Mouse (Mus musculus): ENCODE data around the gene Theg. TPM values are rescaled to one million over a fixed set of nuclear protein-coding genes. Genes with fewer than 3 reads are reported as not detected.

The Theg gene
- polyA plus RNA-seq, 1 experiment from 2014 or later, result 0.37 TPM

- WGBS, result under 1% methylated on average over 105 of the region's 108 CpGs
- H3K9me3 ChIP-seq (replicated peaks), result 0 out of 2 replicates have a peak, but pooled peaks cover 3% of the 10 kb centered on the region
- H3K27me3 ChIP-seq (replicated peaks), result no peaks in the 10 kb centered on the region
Measured at GRCm38 (mm10) chr10:79554330-79555237, 32.5 kb downstream of the Theg start, which contains the start of gene Mier2. TSS of gene Mier2 (minus strand) at chr10:79555199.

GRCm38 (mm10) chr10:79553691-79554090, 33.4 kb downstream of the Theg start:
- Histone ChIP-seq H3K36me3 (peaks cover 17% of the 10 kb centered on the region), H3K27me3 (replicated peaks) (no peaks in the 10 kb centered on the region), H3K4me2 (peak overlapping the region; percentile 85), H3K4me1 (peaks cover 31% of the 10 kb centered on the region), H3K9me3 (replicated peaks) (no peaks in the 10 kb centered on the region), H3K27ac (replicated peaks) (no peak overlapping the region), H3K9ac (replicated peaks) (peak overlapping the region; percentile 78), H3K4me3 (replicated peaks) (peak overlapping the region; percentile 83)
- 46% methylated on average over 10 of the region's 10 CpGs for WGBS
- ATAC-seq (ENCODE audit: low FRiP score), result no peak

More at GRCm38 (mm10) chr10:79554330-79555237, 32.5 kb downstream of the Theg start, which contains the start of gene Mier2:
- ATAC-seq (ENCODE audit: low FRiP score), result peak; percentile 93
- Histone ChIP-seq H3K4me1 (peaks cover 31% of the 10 kb centered on the region), H3K36me3 (peaks cover 8% of the 10 kb centered on the region), H3K9ac (replicated peaks) (peak within 1 kb of the TSS; percentile 78), H3K4me2 (peak within 1 kb of the TSS; percentile 85), H3K27ac (replicated peaks) (peak within 1 kb of the TSS; percentile 42), H3K4me3 (replicated peaks) (peak within 1 kb of the TSS; percentile 83)

- 0 out of 2 replicates have a peak overlapping the region, but pooled peaks have one; percentile 78 for H3K9ac ChIP-seq (replicated peaks)
- ATAC-seq (ENCODE audit: low FRiP score), result no peak
- peak overlapping the region; percentile 83; the same call in 1 of the 2 replicates for H3K4me3 ChIP-seq (replicated peaks)
- WGBS, result 89% methylated on average over 6 of the region's 6 CpGs
- no peaks in the 10 kb centered on the region for H3K9me3 ChIP-seq (replicated peaks)
- H3K27me3 ChIP-seq (replicated peaks), result no peaks in the 10 kb centered on the region
- peaks cover 31% of the 10 kb centered on the region for H3K4me1 ChIP-seq
- no peak overlapping the region for H3K27ac ChIP-seq (replicated peaks)
- H3K36me3 ChIP-seq, result peaks cover 22% of the 10 kb centered on the region
- peak overlapping the region; percentile 85 for H3K4me2 ChIP-seq
Measured at GRCm38 (mm10) chr10:79553176-79553575, 34.0 kb downstream of the Theg start.

GRCm38 (mm10) chr10:79552531-79552930, 34.6 kb downstream of the Theg start:
- Histone ChIP-seq H3K27ac (replicated peaks) (no peak overlapping the region), H3K27me3 (replicated peaks) (no peaks in the 10 kb centered on the region), H3K9ac (replicated peaks) (no peak overlapping the region), H3K4me3 (replicated peaks) (no peak overlapping the region), H3K4me2 (peak overlapping the region; percentile 85; the same call in 1 of the 2 replicates), H3K36me3 (peaks cover 29% of the 10 kb centered on the region), H3K9me3 (replicated peaks) (no peaks in the 10 kb centered on the region), H3K4me1 (peaks cover 31% of the 10 kb centered on the region)
- 91% methylated on average over 8 of the region's 8 CpGs for WGBS
- ATAC-seq (ENCODE audit: low FRiP score), result no peak

GRCm38 (mm10) chr10:79550366-79550765, 36.8 kb downstream of the Theg start:
- Histone ChIP-seq H3K9ac (replicated peaks) (no peak overlapping the region), H3K27me3 (replicated peaks) (no peaks in the 10 kb centered on the region), H3K4me2 (no peak overlapping the region), H3K27ac (replicated peaks) (no peak overlapping the region), H3K36me3 (peaks cover 50% of the 10 kb centered on the region), H3K4me3 (replicated peaks) (no peak overlapping the region), H3K4me1 (peaks cover 28% of the 10 kb centered on the region), H3K9me3 (replicated peaks) (no peaks in the 10 kb centered on the region)
- 85% methylated on average over 9 of the region's 9 CpGs for WGBS
- ATAC-seq (ENCODE audit: low FRiP score), result no peak

- Histone ChIP-seq H3K4me1 (peaks cover 22% of the 10 kb centered on the region), H3K27me3 (replicated peaks) (no peaks in the 10 kb centered on the region), H3K27ac (replicated peaks) (no peak overlapping the region), H3K4me3 (replicated peaks) (no peak overlapping the region), H3K36me3 (peaks cover 62% of the 10 kb centered on the region), H3K9me3 (replicated peaks) (no peaks in the 10 kb centered on the region), H3K9ac (replicated peaks) (no peak overlapping the region), H3K4me2 (no peak overlapping the region)
- no peak for ATAC-seq (ENCODE audit: low FRiP score)
- WGBS, result 96% methylated on average over 18 of the region's 18 CpGs
Measured at GRCm38 (mm10) chr10:79548971-79549723, 38.0 kb downstream of the Theg start.

- ATAC-seq (ENCODE audit: low FRiP score), result no peak
- Histone ChIP-seq H3K9me3 (replicated peaks) (no peaks in the 10 kb centered on the region), H3K4me3 (replicated peaks) (no peak overlapping the region), H3K4me2 (no peak overlapping the region), H3K4me1 (peaks cover 16% of the 10 kb centered on the region), H3K36me3 (peaks cover 68% of the 10 kb centered on the region), H3K9ac (replicated peaks) (no peak overlapping the region), H3K27ac (replicated peaks) (no peak overlapping the region), H3K27me3 (replicated peaks) (no peaks in the 10 kb centered on the region)
- 97% methylated on average over 5 of the region's 5 CpGs for WGBS
Measured at GRCm38 (mm10) chr10:79548546-79548945, 38.6 kb downstream of the Theg start.

- Histone ChIP-seq H3K4me3 (replicated peaks) (no peak overlapping the region), H3K36me3 (peaks cover 82% of the 10 kb centered on the region)
- WGBS, result 84% methylated on average over 5 of the region's 5 CpGs
Measured at GRCm38 (mm10) chr10:79547148-79547675, 39.9 kb downstream of the Theg start.

GRCm38 (mm10) chr10:79546483-79546882, 40.6 kb downstream of the Theg start:
- Histone ChIP-seq H3K4me3 (replicated peaks) (no peak overlapping the region), H3K4me1 (no peaks in the 10 kb centered on the region; the same call in 1 of the 2 replicates), H3K27ac (replicated peaks) (no peak overlapping the region), H3K4me2 (no peak overlapping the region), H3K27me3 (replicated peaks) (no peaks in the 10 kb centered on the region), H3K36me3 (peaks cover 89% of the 10 kb centered on the region), H3K9ac (replicated peaks) (no peak overlapping the region), H3K9me3 (replicated peaks) (no peaks in the 10 kb centered on the region)
- no peak for ATAC-seq (ENCODE audit: low FRiP score)
- 96% methylated on average over 11 of the region's 11 CpGs for WGBS

More at GRCm38 (mm10) chr10:79547148-79547675, 39.9 kb downstream of the Theg start:
- no peak overlapping the region for H3K9ac ChIP-seq (replicated peaks)
- no peak for ATAC-seq (ENCODE audit: low FRiP score)
- no peaks in the 10 kb centered on the region for H3K9me3 ChIP-seq (replicated peaks)
- H3K27me3 ChIP-seq (replicated peaks), result no peaks in the 10 kb centered on the region
- no peak overlapping the region for H3K27ac ChIP-seq (replicated peaks)
- peaks cover 3% of the 10 kb centered on the region; the same call in 1 of the 2 replicates for H3K4me1 ChIP-seq
- no peak overlapping the region for H3K4me2 ChIP-seq

- 91% methylated on average over 12 of the region's 12 CpGs for WGBS
- Histone ChIP-seq H3K4me1 (no peaks in the 10 kb centered on the region), H3K4me2 (no peak overlapping the region), H3K4me3 (replicated peaks) (no peak overlapping the region), H3K27ac (replicated peaks) (no peak overlapping the region), H3K36me3 (peaks cover 95% of the 10 kb centered on the region), H3K9ac (replicated peaks) (no peak overlapping the region), H3K9me3 (replicated peaks) (no peaks in the 10 kb centered on the region), H3K27me3 (replicated peaks) (no peaks in the 10 kb centered on the region)
- no peak for ATAC-seq (ENCODE audit: low FRiP score)
Measured at GRCm38 (mm10) chr10:79545891-79546290, 41.2 kb downstream of the Theg start.

GRCm38 (mm10) chr10:79544631-79545030, 42.5 kb downstream of the Theg start:
- no peak for ATAC-seq (ENCODE audit: low FRiP score)
- H3K27ac ChIP-seq (replicated peaks), result no peak overlapping the region
- H3K4me1 ChIP-seq, result no peaks in the 10 kb centered on the region
- H3K4me3 ChIP-seq (replicated peaks), result no peak overlapping the region
- H3K9me3 ChIP-seq (replicated peaks), result no peaks in the 10 kb centered on the region
- no peak overlapping the region for H3K9ac ChIP-seq (replicated peaks)
- no peaks in the 10 kb centered on the region for H3K27me3 ChIP-seq (replicated peaks)
- H3K36me3 ChIP-seq, result peaks cover 100% of the 10 kb centered on the region
- H3K4me2 ChIP-seq, result no peak overlapping the region
- 94% methylated on average over 5 of the region's 5 CpGs for WGBS

All from neural tube, embryonic 15.5 days (tissue).